Mouse (Mus musculus): ENCODE measurements around the gene Abca1. TPM values are rescaled to one million over a fixed set of nuclear protein-coding genes. Genes with fewer than 3 reads are reported as not detected.

The Abca1 gene
- polyA plus RNA-seq, 1 experiment from 2014 or later: 11.0 TPM

DNA sequence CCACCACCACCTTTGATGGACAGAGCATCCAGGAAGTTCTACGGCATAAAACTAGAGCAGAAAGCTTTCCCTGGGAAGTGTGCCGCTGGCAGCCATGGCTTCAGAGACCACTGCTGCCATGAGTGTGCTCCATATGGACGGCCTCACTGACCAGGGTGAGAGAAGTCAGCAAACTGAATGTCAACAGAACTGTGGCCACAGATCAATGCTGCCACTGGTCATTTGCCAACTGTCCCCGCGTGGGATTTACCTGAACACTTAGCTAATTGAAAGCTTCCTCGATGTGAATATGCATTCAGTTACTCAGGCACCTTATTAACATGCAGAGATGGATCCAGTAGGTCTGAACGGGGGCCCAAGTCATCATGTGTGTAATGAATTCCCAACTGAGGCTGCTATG lies 86.7 kb downstream of the Abca1 start:
- peak overlapping the region; percentile 29; the same call in 1 of the 2 replicates for H3K27ac ChIP-seq (ENCODE audit: low read depth)
- H3K4me1 ChIP-seq (ENCODE audit: insufficient read depth): no peaks in the 10 kb centered on the region
- no peak overlapping the region for H3K9ac ChIP-seq (replicated peaks)
- H3K36me3 ChIP-seq (replicated peaks; ENCODE audit: insufficient read depth, low read length): peaks cover 60% of the 10 kb centered on the region
- H3K27me3 ChIP-seq (ENCODE audit: insufficient read depth, low read length): no peaks in the 10 kb centered on the region
- no peak overlapping the region for H3K4me2 ChIP-seq (ENCODE audit: low read depth, low read length)
- WGBS (ENCODE audit: insufficient replicate concordance): 64% methylated on average over 7 of the region's 7 CpGs
- ATAC-seq (peak; percentile 78), DNase-seq (peak; percentile 74)
- TF ChIP-seq EP300 (IDR thresholded peaks at IDR 0.05; ENCODE audit: low read depth): no peak
- no peak for TF ChIP-seq CTCF (IDR thresholded peaks at IDR 0.05; ENCODE audit: low read depth)
- H3K9me3 ChIP-seq (ENCODE audit: low read length): no peaks in the 10 kb centered on the region
- no peak overlapping the region for H3K4me3 ChIP-seq (ENCODE audit: low read depth, low read length)

DNA sequence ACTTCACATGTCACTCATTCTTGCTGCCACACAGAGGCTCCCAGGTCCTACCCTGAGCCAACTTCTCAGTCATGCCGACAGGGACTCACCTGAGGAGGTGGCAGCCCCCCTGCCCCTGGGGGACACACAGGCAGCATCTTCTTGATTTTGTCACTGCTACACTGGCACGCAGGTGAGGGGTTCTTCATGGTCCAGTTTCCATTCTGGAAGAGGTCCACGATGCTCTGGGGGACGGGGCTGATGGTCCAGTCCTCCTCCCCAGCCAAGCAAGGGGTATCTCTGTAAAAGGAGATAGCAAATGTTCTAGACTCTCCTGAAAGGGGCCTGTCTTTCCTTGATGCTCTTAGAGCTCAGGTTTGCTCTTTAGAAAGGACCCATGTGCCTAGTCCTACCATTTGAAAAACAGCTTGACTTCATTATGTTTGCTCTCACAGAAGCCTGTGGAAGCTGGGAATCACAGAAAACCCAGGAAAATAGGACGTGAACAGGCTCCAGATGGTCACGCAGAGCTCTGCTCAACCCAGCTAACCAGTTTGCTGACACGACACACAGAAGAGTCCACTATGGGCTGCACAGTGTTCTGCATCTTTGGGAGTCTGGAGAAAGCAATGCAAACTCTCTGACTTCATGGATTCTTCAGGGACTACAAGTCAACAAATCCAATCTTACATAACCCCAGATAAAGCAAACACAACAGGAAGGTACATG lies 97.2 kb downstream of the Abca1 start:
- Histone ChIP-seq H3K36me3 (replicated peaks; ENCODE audit: insufficient read depth, low read length) (peaks cover 75% of the 10 kb centered on the region), H3K4me2 (ENCODE audit: low read depth, low read length) (no peak overlapping the region), H3K27ac (ENCODE audit: low read depth) (no peak overlapping the region), H3K4me3 (ENCODE audit: low read depth, low read length) (no peak overlapping the region), H3K9me3 (ENCODE audit: low read length) (no peaks in the 10 kb centered on the region), H3K4me1 (ENCODE audit: insufficient read depth) (no peaks in the 10 kb centered on the region), H3K9ac (replicated peaks) (no peak overlapping the region), H3K27me3 (ENCODE audit: insufficient read depth, low read length) (no peaks in the 10 kb centered on the region)
- WGBS (ENCODE audit: insufficient replicate concordance): 78% methylated on average over 7 of the region's 7 CpGs
- ATAC-seq: no peak
- TF ChIP-seq CTCF (IDR thresholded peaks at IDR 0.05; ENCODE audit: low read depth) (no peak), EP300 (IDR thresholded peaks at IDR 0.05; ENCODE audit: low read depth) (no peak)
- no peak for DNase-seq

DNA sequence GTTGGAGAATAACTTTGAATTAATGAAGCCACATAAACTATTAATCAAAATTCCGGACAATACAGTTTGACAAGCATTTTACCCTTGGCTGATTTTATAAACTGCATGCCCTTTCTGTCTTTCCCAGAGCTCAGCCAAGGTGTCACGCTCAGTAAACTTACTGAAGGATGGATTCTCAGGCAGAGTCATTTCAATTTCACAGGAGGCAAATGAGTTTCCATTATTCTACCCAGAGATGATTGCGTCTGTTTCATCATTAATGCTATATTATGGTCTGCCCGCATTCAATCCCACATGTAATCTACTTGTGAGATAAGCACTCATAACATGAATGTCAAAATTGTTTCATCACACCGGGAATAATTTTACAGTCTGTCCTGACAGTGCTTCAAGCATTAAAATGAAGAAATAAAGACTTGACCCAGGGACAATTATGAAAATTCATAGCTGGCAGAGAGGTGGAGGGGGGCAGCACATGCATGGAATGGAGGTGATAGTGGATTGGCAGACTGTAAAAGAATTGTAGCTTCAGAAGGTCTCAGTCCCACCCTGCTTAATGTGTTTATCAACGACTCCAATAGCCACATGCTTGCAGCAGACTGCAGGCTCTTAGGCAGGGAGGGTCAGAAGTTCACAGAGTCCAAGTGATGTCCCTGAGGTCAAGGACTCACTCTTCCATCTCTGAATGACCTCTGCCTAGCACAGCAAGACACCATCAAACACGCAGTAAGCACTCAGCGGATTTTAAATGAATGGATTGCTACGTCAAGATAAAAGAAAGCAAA lies 113.3 kb downstream of the Abca1 start:
- no peak overlapping the region for H3K4me2 ChIP-seq (ENCODE audit: low read depth, low read length)
- H3K27ac ChIP-seq (ENCODE audit: low read depth): no peak overlapping the region
- no peak for ATAC-seq
- no peak overlapping the region for H3K4me3 ChIP-seq (ENCODE audit: low read depth, low read length)
- H3K9me3 ChIP-seq (ENCODE audit: low read length): no peaks in the 10 kb centered on the region
- no peaks in the 10 kb centered on the region for H3K4me1 ChIP-seq (ENCODE audit: insufficient read depth)
- H3K9ac ChIP-seq (replicated peaks): no peak overlapping the region
- TF ChIP-seq EP300 (IDR thresholded peaks at IDR 0.05; ENCODE audit: low read depth): no peak
- no peak for TF ChIP-seq CTCF (IDR thresholded peaks at IDR 0.05; ENCODE audit: low read depth)
- H3K36me3 ChIP-seq (replicated peaks; ENCODE audit: insufficient read depth, low read length): peaks cover 71% of the 10 kb centered on the region
- WGBS (ENCODE audit: insufficient replicate concordance): 72% methylated on average over 9 of the region's 9 CpGs
- no peaks in the 10 kb centered on the region for H3K27me3 ChIP-seq (ENCODE audit: insufficient read depth, low read length)
- DNase-seq: no peak

DNA sequence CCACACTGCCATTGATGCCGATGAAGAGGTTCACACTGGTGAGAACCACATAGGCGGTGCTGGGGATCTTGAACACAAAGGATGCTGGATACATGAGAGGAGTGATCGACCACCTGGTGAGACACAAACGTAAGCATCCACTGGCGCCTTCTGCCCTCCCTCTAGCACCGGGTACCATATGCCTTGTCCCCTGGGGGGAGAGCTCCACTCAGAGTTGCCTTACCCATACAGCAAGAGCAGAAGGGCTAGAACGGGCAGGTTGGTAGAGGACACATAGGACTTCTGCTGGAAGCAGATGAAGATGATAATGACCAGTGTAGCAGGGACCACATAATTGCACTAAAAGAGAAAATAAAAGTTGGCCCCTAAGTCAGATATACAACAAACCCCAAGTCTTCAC lies 113.9 kb downstream of the Abca1 start:
- no peaks in the 10 kb centered on the region for H3K9me3 ChIP-seq (ENCODE audit: low read length)
- H3K27me3 ChIP-seq (ENCODE audit: insufficient read depth, low read length): no peaks in the 10 kb centered on the region
- no peak for ATAC-seq
- DNase-seq: no peak
- no peak overlapping the region for H3K27ac ChIP-seq (ENCODE audit: low read depth)
- no peak for TF ChIP-seq CTCF (IDR thresholded peaks at IDR 0.05; ENCODE audit: low read depth)
- no peak for TF ChIP-seq EP300 (IDR thresholded peaks at IDR 0.05; ENCODE audit: low read depth)
- H3K4me3 ChIP-seq (ENCODE audit: low read depth, low read length): no peak overlapping the region
- no peaks in the 10 kb centered on the region for H3K4me1 ChIP-seq (ENCODE audit: insufficient read depth)
- 85% methylated on average over 7 of the region's 7 CpGs for WGBS (ENCODE audit: insufficient replicate concordance)
- peaks cover 67% of the 10 kb centered on the region for H3K36me3 ChIP-seq (replicated peaks; ENCODE audit: insufficient read depth, low read length)
- no peak overlapping the region for H3K9ac ChIP-seq (replicated peaks)
- H3K4me2 ChIP-seq (ENCODE audit: low read depth, low read length): no peak overlapping the region

DNA sequence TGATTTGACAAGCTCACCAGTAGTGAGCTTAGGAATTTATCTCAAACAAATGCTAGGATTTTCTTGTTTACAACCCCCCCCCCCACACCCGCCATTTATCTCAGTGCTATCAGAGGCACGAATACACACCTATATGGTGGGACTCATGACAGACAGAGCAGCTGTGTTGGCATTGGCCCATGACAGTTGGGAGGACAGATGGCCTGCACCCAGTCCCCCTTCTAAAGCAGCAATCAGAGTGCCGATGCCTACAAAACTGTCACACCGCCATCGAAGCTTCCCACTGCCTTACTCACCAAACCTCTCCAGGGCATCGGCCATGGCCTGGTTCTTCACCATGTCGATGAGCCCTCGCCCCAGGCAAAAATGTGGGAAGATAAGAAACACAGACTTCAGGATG lies 115.9 kb downstream of the Abca1 start:
- DNase-seq (no peak), ATAC-seq (no peak)
- no peak overlapping the region for H3K9ac ChIP-seq (replicated peaks)
- no peaks in the 10 kb centered on the region for H3K9me3 ChIP-seq (ENCODE audit: low read length)
- no peak overlapping the region for H3K4me2 ChIP-seq (ENCODE audit: low read depth, low read length)
- no peak overlapping the region for H3K27ac ChIP-seq (ENCODE audit: low read depth)
- no peaks in the 10 kb centered on the region for H3K27me3 ChIP-seq (ENCODE audit: insufficient read depth, low read length)
- H3K36me3 ChIP-seq (replicated peaks; ENCODE audit: insufficient read depth, low read length): peaks cover 68% of the 10 kb centered on the region
- no peaks in the 10 kb centered on the region for H3K4me1 ChIP-seq (ENCODE audit: insufficient read depth)
- TF ChIP-seq CTCF (IDR thresholded peaks at IDR 0.05; ENCODE audit: low read depth) (no peak), EP300 (IDR thresholded peaks at IDR 0.05; ENCODE audit: low read depth) (no peak)
- 80% methylated on average over 8 of the region's 8 CpGs for WGBS (ENCODE audit: insufficient replicate concordance)
- no peak overlapping the region for H3K4me3 ChIP-seq (ENCODE audit: low read depth, low read length)

DNA sequence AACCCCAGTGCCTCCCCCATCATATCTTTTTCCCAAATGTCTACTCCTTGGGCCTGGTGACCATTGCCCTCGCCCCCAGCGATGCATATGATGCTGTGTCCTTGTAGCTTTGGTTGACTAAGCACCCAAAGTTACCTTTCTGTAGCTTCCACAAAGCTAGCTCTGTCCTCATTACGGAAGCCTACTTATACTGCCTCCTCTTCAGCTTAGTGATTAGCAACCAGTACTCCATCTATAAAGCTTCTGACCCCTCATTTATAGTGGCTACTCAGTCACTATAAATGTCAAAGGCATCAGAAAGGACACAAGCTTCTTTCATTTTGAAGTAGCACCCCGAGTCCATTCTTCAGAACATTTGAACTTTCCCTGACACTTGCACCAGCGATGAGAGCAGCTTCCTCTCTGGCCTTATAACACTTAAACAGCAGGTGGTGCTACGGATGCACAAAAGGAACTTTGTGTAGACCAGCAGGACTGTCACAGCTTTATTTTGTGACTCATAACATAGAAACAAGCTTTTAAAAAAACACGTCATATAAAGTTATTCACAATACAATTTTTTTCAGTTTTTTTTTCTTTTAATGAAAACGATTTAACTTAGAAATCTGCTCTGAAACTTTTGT lies 129.3 kb downstream of the Abca1 start:
- Histone ChIP-seq H3K36me3 (replicated peaks; ENCODE audit: insufficient read depth, low read length) (peaks cover 25% of the 10 kb centered on the region), H3K27me3 (ENCODE audit: insufficient read depth, low read length) (no peaks in the 10 kb centered on the region), H3K27ac (ENCODE audit: low read depth) (no peak overlapping the region), H3K4me2 (ENCODE audit: low read depth, low read length) (no peak overlapping the region), H3K9me3 (ENCODE audit: low read length) (no peaks in the 10 kb centered on the region), H3K4me1 (ENCODE audit: insufficient read depth) (no peaks in the 10 kb centered on the region), H3K9ac (replicated peaks) (no peak overlapping the region), H3K4me3 (ENCODE audit: low read depth, low read length) (no peak overlapping the region)
- DNase-seq: no peak
- 58% methylated on average over 8 of the region's 8 CpGs for WGBS (ENCODE audit: insufficient replicate concordance)
- ATAC-seq: no peak
- TF ChIP-seq CTCF (IDR thresholded peaks at IDR 0.05; ENCODE audit: low read depth) (peak; percentile 38; the same call in 1 of the 2 replicates), EP300 (IDR thresholded peaks at IDR 0.05; ENCODE audit: low read depth) (no peak)
